Mouse (Mus musculus) erythroblast, embryonic 14.5 days (primary cell): Measurements from ENCODE around the gene Ccnc.

ENCODE experiments used
- GATA1 ChIP-seq: IDR thresholded peaks from 2 replicates; pipeline ENCODE4 v1.6.1; 2012; ENCODE audit warnings: low read length, inconsistent platforms, mixed read lengths
- TAL1 ChIP-seq: IDR thresholded peaks from 3 replicates; pipeline ENCODE4 v1.6.1; 2012; ENCODE audit warnings: low read length, inconsistent platforms, mixed read lengths

DNA sequence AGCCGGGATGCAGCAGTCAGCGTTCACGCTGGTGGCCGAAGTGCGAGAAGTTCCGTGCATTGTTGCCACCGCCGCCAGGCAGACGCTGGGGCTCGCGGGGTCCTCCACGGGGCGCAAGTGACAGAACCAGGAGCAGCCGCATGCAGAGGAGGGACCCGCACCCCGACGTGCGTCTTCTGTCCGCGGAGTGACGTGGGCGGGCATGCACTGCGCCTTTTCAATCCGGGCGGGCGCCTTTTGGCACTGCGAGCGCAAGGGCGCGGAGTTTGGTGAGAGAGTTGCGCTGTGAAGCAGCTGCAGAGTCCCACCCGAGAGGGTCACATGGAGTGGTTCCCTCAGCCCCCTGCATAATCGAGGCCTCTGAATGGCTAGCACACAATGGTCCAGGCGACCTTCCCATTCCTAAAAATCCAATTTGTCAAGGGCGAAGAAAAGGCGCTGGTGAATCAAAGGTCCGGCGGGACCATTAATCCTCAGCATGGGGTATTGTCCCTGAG, 41.9 kb upstream of the Ccnc start, which contains the start of gene Prdm13:
- TF ChIP-seq GATA1 (no peak), TAL1 (no peak)
